8 mouse cellular contexts compared by ENCODE assay signal in the genomic region with DNA sequence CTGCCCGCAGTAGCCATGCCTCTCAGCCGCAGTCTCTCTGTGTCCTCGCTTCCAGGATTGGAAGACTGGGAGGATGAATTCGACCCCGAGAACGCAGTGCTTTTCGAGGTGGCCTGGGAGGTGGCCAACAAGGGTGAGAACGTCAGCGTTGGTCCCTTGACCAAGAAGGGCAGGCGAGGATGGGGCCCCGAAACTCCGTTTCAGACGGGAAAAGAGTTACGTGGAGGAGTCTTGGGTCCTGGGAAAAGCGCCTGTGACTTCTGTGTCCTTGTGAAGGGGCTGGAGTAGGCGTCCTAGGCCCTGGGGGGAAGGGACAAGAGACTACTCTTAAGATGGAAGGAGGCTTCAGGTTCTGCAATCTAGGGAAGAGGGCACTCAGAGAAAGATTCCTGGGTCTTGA. TPM values are rescaled to one million over a fixed set of nuclear protein-coding genes. Genes with fewer than 3 reads are reported as not detected.
DNase-seq lines count a peak whose midpoint lies in the region; ATAC-seq lines count a peak whose summit lies in the region.

No protein-coding gene starts in this region.

- H3K4me1 ChIP-seq in neural tube, embryonic 11.5 days (ENCODE audit: control insufficient read depth, insufficient read depth, low read length) = peaks cover 18% of the 10 kb centered on the region; the same call in 1 of the 2 replicates
- H3K4me1 ChIP-seq in erythroblast, embryonic 14.5 days (ENCODE audit: control insufficient read depth) = peaks cover 50% of the 10 kb centered on the region
- H3K4me1 ChIP-seq in limb, embryonic 13.5 days = peaks cover 47% of the 10 kb centered on the region
- peaks cover 51% of the 10 kb centered on the region for H3K4me1 ChIP-seq in neural tube, embryonic 13.5 days (replicated peaks)

- H3K27ac ChIP-seq in neural tube, embryonic 11.5 days (ENCODE audit: low read depth, low read length) = peak overlapping the region; percentile 35; the same call in 1 of the 2 replicates
- peak overlapping the region; percentile 72; the same call in 1 of the 2 replicates for H3K27ac ChIP-seq in limb, embryonic 13.5 days
- H3K27ac ChIP-seq in neural tube, embryonic 13.5 days (replicated peaks) = peak overlapping the region; percentile 68

- no peak; the same call in none of the 2 replicates for ATAC-seq in neural tube, embryonic 11.5 days (ENCODE audit: insufficient read depth, low FRiP score, low TSS enrichment)
- no peak; the same call in 1 of the 2 replicates for ATAC-seq in limb, embryonic 13.5 days (ENCODE audit: low FRiP score, low read depth)
- ATAC-seq in neural tube, embryonic 13.5 days (ENCODE audit: low read depth) = peak; percentile 33

- no peak for DNase-seq in neural tube, embryonic 11.5 days (ENCODE audit: low spot score)
- no peak for DNase-seq in neural tube, embryonic 10.5 days (ENCODE audit: extremely low spot score, low spot score)
- no peak for DNase-seq in urinary bladder, adult 18-20 months (ENCODE audit: low spot score in 2 of 2)
- no peak for DNase-seq in frontal cortex, postnatal 14 days (ENCODE audit: low spot score in 2 of 2)
- DNase-seq in natural killer cell, adult 2 months (ENCODE audit: low spot score in 2 of 2) = no peak

- WGBS in neural tube, embryonic 11.5 days = 6% methylated on average over 16 of the region's 16 CpGs
- WGBS in limb, embryonic 13.5 days = 3% methylated on average over 16 of the region's 16 CpGs
- WGBS in neural tube, embryonic 13.5 days = 5% methylated on average over 16 of the region's 16 CpGs

- no peaks in the 10 kb centered on the region for H3K27me3 ChIP-seq in neural tube, embryonic 11.5 days (ENCODE audit: control insufficient read depth, insufficient read depth, low read length)
- peaks cover 11% of the 10 kb centered on the region for H3K27me3 ChIP-seq in erythroblast, embryonic 14.5 days (ENCODE audit: control insufficient read depth)
- no peaks in the 10 kb centered on the region for H3K27me3 ChIP-seq in limb, embryonic 13.5 days
- no peaks in the 10 kb centered on the region for H3K27me3 ChIP-seq in neural tube, embryonic 13.5 days

- H3K9ac ChIP-seq in neural tube, embryonic 11.5 days (ENCODE audit: low read length) = peak overlapping the region; percentile 75
- peak overlapping the region; percentile 77 for H3K9ac ChIP-seq in limb, embryonic 13.5 days
- H3K9ac ChIP-seq in neural tube, embryonic 13.5 days = peak overlapping the region; percentile 86

- H3K9me3 ChIP-seq in neural tube, embryonic 11.5 days (ENCODE audit: control insufficient read depth, low read length) = no peaks in the 10 kb centered on the region
- no peaks in the 10 kb centered on the region for H3K9me3 ChIP-seq in erythroblast, embryonic 14.5 days (ENCODE audit: control insufficient read depth, low read length)
- H3K9me3 ChIP-seq in limb, embryonic 13.5 days = no peaks in the 10 kb centered on the region
- H3K9me3 ChIP-seq in neural tube, embryonic 13.5 days = no peaks in the 10 kb centered on the region

- H3K4me3 ChIP-seq in neural tube, embryonic 11.5 days (ENCODE audit: low read depth, low read length) = peak overlapping the region; percentile 75
- H3K4me3 ChIP-seq in erythroblast, embryonic 14.5 days (replicated peaks) = peak overlapping the region; percentile 85
- H3K4me3 ChIP-seq in limb, embryonic 13.5 days = peak overlapping the region; percentile 93
- H3K4me3 ChIP-seq in neural tube, embryonic 13.5 days = peak overlapping the region; percentile 79

- peak overlapping the region; percentile 92 for H3K4me2 ChIP-seq in neural tube, embryonic 11.5 days (ENCODE audit: low read depth)
- peak overlapping the region; percentile 82 for H3K4me2 ChIP-seq in limb, embryonic 13.5 days (replicated peaks)
- peak overlapping the region; percentile 99 for H3K4me2 ChIP-seq in neural tube, embryonic 13.5 days

- H3K36me3 ChIP-seq in neural tube, embryonic 11.5 days (ENCODE audit: control insufficient read depth, insufficient read depth, low read length) = peaks cover 6% of the 10 kb centered on the region
- peaks cover 28% of the 10 kb centered on the region for H3K36me3 ChIP-seq in erythroblast, embryonic 14.5 days (ENCODE audit: control insufficient read depth)
- H3K36me3 ChIP-seq in limb, embryonic 13.5 days = peaks cover 29% of the 10 kb centered on the region
- peaks cover 27% of the 10 kb centered on the region for H3K36me3 ChIP-seq in neural tube, embryonic 13.5 days

RNA-seq across cellular contexts. Expression of a gene that starts 0.4 kb away (rescaled TPM):
- polyA plus RNA-seq in neural tube, embryonic 11.5 days (2014; fragmentation: Nextera tagmentation; extraction: Ambion mirVana) = 32.8 and 37.2 TPM in 2 replicates
- 0.09 and 0.12 TPM in 2 replicates for polyA plus RNA-seq in erythroblast, embryonic 14.5 days (2012)
- 41.7 and 45.9 TPM in 2 replicates for polyA plus RNA-seq in limb, embryonic 13.5 days (2015; fragmentation: Nextera tagmentation; extraction: Ambion mirVana)
- 21.5 and 25.9 TPM in 2 replicates for polyA plus RNA-seq in neural tube, embryonic 13.5 days (2015; fragmentation: Nextera tagmentation; extraction: Ambion mirVana)

RNA-seq across cellular contexts. Expression of a gene that starts 2.9 kb away (rescaled TPM):
- 165 and 172 TPM in 2 replicates for polyA plus RNA-seq in neural tube, embryonic 11.5 days (2014; fragmentation: Nextera tagmentation; extraction: Ambion mirVana)
- polyA plus RNA-seq in erythroblast, embryonic 14.5 days (2012) = 15.2 and 15.3 TPM in 2 replicates
- polyA plus RNA-seq in limb, embryonic 13.5 days (2015; fragmentation: Nextera tagmentation; extraction: Ambion mirVana) = 142 and 144 TPM in 2 replicates
- polyA plus RNA-seq in neural tube, embryonic 13.5 days (2015; fragmentation: Nextera tagmentation; extraction: Ambion mirVana) = 89.7 and 111 TPM in 2 replicates

RNA-seq across cellular contexts. Expression of a gene that starts 14.4 kb away (rescaled TPM):
- not detected in 2 replicates for polyA plus RNA-seq in neural tube, embryonic 11.5 days (2014; fragmentation: Nextera tagmentation; extraction: Ambion mirVana)
- polyA plus RNA-seq in erythroblast, embryonic 14.5 days (2012) = not detected in 2 replicates
- polyA plus RNA-seq in limb, embryonic 13.5 days (2015; fragmentation: Nextera tagmentation; extraction: Ambion mirVana) = 0.40 TPM in 1 of 2 replicates, not detected in the other
- not detected in 2 replicates for polyA plus RNA-seq in neural tube, embryonic 13.5 days (2015; fragmentation: Nextera tagmentation; extraction: Ambion mirVana)

RNA-seq across cellular contexts. Expression of a gene that starts 21.5 kb away (rescaled TPM):
- 1.2 and 1.6 TPM in 2 replicates for polyA plus RNA-seq in neural tube, embryonic 11.5 days (2014; fragmentation: Nextera tagmentation; extraction: Ambion mirVana)
- polyA plus RNA-seq in erythroblast, embryonic 14.5 days (2012) = not detected in 2 replicates
- polyA plus RNA-seq in limb, embryonic 13.5 days (2015; fragmentation: Nextera tagmentation; extraction: Ambion mirVana) = 3.0 and 3.2 TPM in 2 replicates
- not detected in 2 replicates for polyA plus RNA-seq in neural tube, embryonic 13.5 days (2015; fragmentation: Nextera tagmentation; extraction: Ambion mirVana)

RNA-seq across cellular contexts. Expression of a gene that starts 24.6 kb away (rescaled TPM):
- 5,316 and 5,449 TPM in 2 replicates for polyA plus RNA-seq in neural tube, embryonic 11.5 days (2014; fragmentation: Nextera tagmentation; extraction: Ambion mirVana)
- polyA plus RNA-seq in erythroblast, embryonic 14.5 days (2012) = 3,659 and 3,743 TPM in 2 replicates
- 5,430 and 5,479 TPM in 2 replicates for polyA plus RNA-seq in limb, embryonic 13.5 days (2015; fragmentation: Nextera tagmentation; extraction: Ambion mirVana)
- polyA plus RNA-seq in neural tube, embryonic 13.5 days (2015; fragmentation: Nextera tagmentation; extraction: Ambion mirVana) = 6,282 and 6,442 TPM in 2 replicates

Comparison
In these comparisons a context has a peak if more than half of its experiments do, and no peak if none do; other contexts are left out.
1. RNA of a gene that starts 0.4 kb away (polyA plus RNA-seq): 41.7 to 45.9 TPM in limb, embryonic 13.5 days, 32.8 to 37.2 TPM in neural tube, embryonic 11.5 days and 21.5 to 25.9 TPM in neural tube, embryonic 13.5 days; 0.09 to 0.12 TPM in erythroblast, embryonic 14.5 days; every median in the first group is over 10 times any median in the second.
2. Peak in every context shown above with its lines, with median percentiles within 50 percentile points of each other: H3K27ac ChIP-seq, H3K4me2 ChIP-seq, H3K4me3 ChIP-seq and H3K9ac ChIP-seq.